Mouse (Mus musculus) MEL (cell line): ENCODE measurements around the gene Ccdc57.

Experiments used
- CHD1 ChIP-seq: IDR thresholded peaks from 2 replicates; pipeline ENCODE4 v1.6.1; 2012; ENCODE audit warnings: low read depth, mild to moderate bottlenecking, inconsistent platforms, low read length, improper control_type of control experiment
- MAX ChIP-seq: IDR thresholded peaks from 2 replicates; pipeline ENCODE4 v1.6.1; 2011; ENCODE audit warnings: low read length, improper control_type of control experiment
- MXI1 ChIP-seq: IDR thresholded peaks from 2 replicates; pipeline ENCODE4 v1.6.1; 2011; ENCODE audit warnings: mild to moderate bottlenecking, low read depth, low read length, improper control_type of control experiment
- RCOR1 ChIP-seq: IDR thresholded peaks from 2 replicates; pipeline ENCODE4 v1.6.1; 2012; ENCODE audit warnings: low read depth, mild to moderate bottlenecking, inconsistent platforms, low read length, improper control_type of control experiment
- UBTF ChIP-seq: IDR thresholded peaks from 2 replicates; pipeline ENCODE4 v1.6.1; 2012; ENCODE audit warnings: low read depth, mild to moderate bottlenecking, inconsistent platforms, low read length, improper control_type of control experiment, moderate library complexity, borderline replicate concordance; ENCODE audit not compliant: insufficient read depth

DNA sequence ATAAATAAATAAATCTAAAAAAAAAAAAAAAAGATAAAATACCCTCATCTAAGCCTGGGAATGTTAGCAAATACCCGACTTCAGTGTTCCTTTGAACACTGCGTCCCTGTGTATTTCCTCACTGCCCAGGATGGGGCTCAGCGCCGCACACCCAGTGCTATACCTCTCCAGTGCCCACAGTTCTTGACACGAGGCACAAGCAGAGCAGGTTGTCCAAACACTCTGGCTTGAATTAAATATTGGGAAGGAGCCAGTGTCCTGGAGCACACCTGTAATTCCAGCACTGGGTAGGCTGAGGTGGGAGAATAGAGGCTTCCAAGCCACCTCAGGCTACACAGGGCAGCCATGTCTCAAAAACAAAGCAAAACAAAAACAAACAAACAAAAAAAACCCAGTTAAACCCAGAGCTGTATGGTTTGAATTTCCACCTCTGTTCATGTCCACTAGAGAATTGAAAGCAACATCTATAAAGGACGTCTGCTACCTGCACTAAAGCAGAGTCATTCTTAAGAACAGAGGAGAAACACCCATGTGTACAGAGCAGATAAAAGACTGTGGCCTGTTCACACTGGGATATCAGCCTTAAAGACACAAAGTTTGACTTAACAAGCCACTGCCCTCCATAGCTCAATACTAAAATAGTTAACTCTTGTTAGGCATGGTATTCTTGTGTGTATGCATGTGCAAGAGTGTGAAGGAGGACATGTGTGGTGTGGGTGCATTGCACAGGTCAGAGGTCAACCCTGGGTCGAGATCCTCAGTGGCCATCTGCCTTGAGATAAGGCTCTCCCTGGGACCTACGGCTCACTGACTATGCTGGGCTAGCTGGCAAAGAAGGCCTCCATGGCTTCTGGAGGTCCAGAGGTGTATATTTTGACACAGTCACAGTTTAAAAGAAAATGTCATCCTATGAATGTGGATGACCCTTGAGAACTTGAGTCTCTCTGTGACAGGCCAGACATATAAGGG lies 32.1 kb downstream of the Ccdc57 start:
- TF ChIP-seq UBTF (no peak), MXI1 (peak; percentile 58; the same call in 1 of the 2 replicates), CHD1 (no peak), MAX (0 out of 2 replicates have a peak, but pooled peaks have one; percentile 20), RCOR1 (0 out of 2 replicates have a peak, but pooled peaks have one; percentile 56)
